Mouse (Mus musculus) midbrain, embryonic 15.5 days (tissue): ENCODE results near the gene Fuz. TPM values are rescaled to one million over a fixed set of nuclear protein-coding genes. Genes with fewer than 3 reads are reported as not detected.
A peak's percentile ranks its signal among the peaks of the same experiment; 100 is the strongest.

Source experiments
- ATAC-seq: fragments of 200-750 bp; cut with Nextera tagmentation; replicated peaks from 2 replicates; pipeline ENCODE4 v1.8.0; 2017; ENCODE audit warnings: moderate TSS enrichment
- H3K27ac ChIP-seq: fragments of 300-500 bp; sonication (generic); 2 replicates; pipeline ENCODE4 v1.5.1; 2015; ENCODE audit warnings: mild to moderate bottlenecking, inconsistent platforms
- H3K27me3 ChIP-seq: fragments of 300-500 bp; sonication (generic); replicated peaks from 2 replicates; pipeline ENCODE4 v1.6.1; 2015; ENCODE audit warnings: inconsistent platforms
- H3K36me3 ChIP-seq: fragments of 300-500 bp; sonication (generic); replicated peaks from 2 replicates; pipeline ENCODE4 v1.6.1; 2015; ENCODE audit warnings: inconsistent platforms
- H3K4me1 ChIP-seq: fragments of 300-500 bp; sonication (generic); 2 replicates; pipeline ENCODE4 v1.6.1; 2015; ENCODE audit warnings: inconsistent platforms
- H3K4me2 ChIP-seq: fragments of 300-500 bp; sonication (generic); 2 replicates; pipeline ENCODE4 v1.6.1; 2015; ENCODE audit warnings: inconsistent platforms, mild to moderate bottlenecking, moderate library complexity
- H3K4me3 ChIP-seq: fragments of 300-500 bp; sonication (generic); 2 replicates; pipeline ENCODE4 v1.5.1; 2015; ENCODE audit warnings: mild to moderate bottlenecking, inconsistent platforms
- H3K9ac ChIP-seq: fragments of 300-500 bp; sonication (generic); 2 replicates; pipeline ENCODE4 v1.6.1; 2015; ENCODE audit warnings: mild to moderate bottlenecking, inconsistent platforms
- H3K9me3 ChIP-seq: fragments of 300-500 bp; sonication (generic); 2 replicates; pipeline ENCODE4 v1.6.1; 2016; ENCODE audit warnings: inconsistent platforms
- WGBS: fragments of 180-500 bp; shearing (Covaris S2); methylation state at CpG from one replicate; pipeline ENCODE4 v1.1.7; 2015; ENCODE audit warnings: mixed read lengths; 5-methylcytosine and 5-hydroxymethylcytosine counted together
- polyA plus RNA-seq: library from polyadenylated mRNA; unstranded; fragments of >200 nt; fragmentation: Nextera tagmentation; extraction: Ambion mirVana; gene quantifications from 2 replicates; pipeline ENCODE4 v1.2.1, GENCODE M21; 2015

Gene Fuz
- polyA plus RNA-seq, 1 experiment from 2014 or later, result 20.3 TPM

- peak overlapping the region; percentile 66 for H3K4me2 ChIP-seq
- peak overlapping the region; percentile 63 for H3K4me3 ChIP-seq
- no peak for ATAC-seq
- H3K4me1 ChIP-seq, result peaks cover 61% of the 10 kb centered on the region
- no peaks in the 10 kb centered on the region for H3K9me3 ChIP-seq
- no peaks in the 10 kb centered on the region for H3K27me3 ChIP-seq
- 24% methylated on average over 7 of the region's 7 CpGs for WGBS
- H3K27ac ChIP-seq, result peak overlapping the region; percentile 93
- 0 out of 2 replicates have a peak, but pooled peaks cover 3% of the 10 kb centered on the region for H3K36me3 ChIP-seq
- no peak overlapping the region for H3K9ac ChIP-seq
Measured at GRCm38 (mm10) chr7:44895206-44895592, 680 bp upstream of the Fuz start.

- peak overlapping the region; percentile 93 for H3K27ac ChIP-seq
- H3K27me3 ChIP-seq, result no peaks in the 10 kb centered on the region
- H3K9ac ChIP-seq, result peak overlapping the region; percentile 71
- 0 out of 2 replicates have a peak, but pooled peaks have one; percentile 0 for ATAC-seq
- H3K4me3 ChIP-seq, result peak overlapping the region; percentile 63
- 26% methylated on average over 10 of the region's 10 CpGs for WGBS
- H3K9me3 ChIP-seq, result no peaks in the 10 kb centered on the region
- H3K4me2 ChIP-seq, result peak overlapping the region; percentile 66
- peaks cover 56% of the 10 kb centered on the region for H3K4me1 ChIP-seq
- H3K36me3 ChIP-seq, result peaks cover 6% of the 10 kb centered on the region; the same call in 1 of the 2 replicates
Measured at GRCm38 (mm10) chr7:44896499-44896898, 620 bp downstream of the Fuz start.

DNA sequence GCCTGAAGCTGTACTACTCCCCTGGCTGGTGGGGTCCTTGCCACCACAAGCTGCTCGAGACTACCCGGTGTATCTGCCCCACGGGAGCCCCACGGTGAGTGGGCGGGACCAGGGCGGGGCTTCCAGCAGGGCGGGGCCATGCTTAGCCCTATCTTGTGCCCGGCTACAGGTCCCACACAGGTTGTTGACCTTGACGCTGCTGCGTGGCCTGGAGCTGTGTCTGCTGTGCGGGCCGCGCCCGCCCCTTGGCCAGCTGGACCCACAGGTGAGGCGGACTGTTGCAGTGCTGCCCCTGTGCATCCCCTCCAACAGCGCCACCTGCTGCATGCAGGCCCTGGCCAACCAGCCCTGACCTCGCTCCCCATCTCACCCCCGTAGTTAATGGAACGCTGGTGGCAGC is 2.7 kb downstream of the Fuz start:
- peak overlapping the region; percentile 2; the same call in 1 of the 2 replicates for H3K4me2 ChIP-seq
- no peak overlapping the region for H3K27ac ChIP-seq
- H3K4me1 ChIP-seq, result peaks cover 50% of the 10 kb centered on the region
- H3K9ac ChIP-seq, result no peak overlapping the region; the same call in 1 of the 2 replicates
- no peaks in the 10 kb centered on the region for H3K27me3 ChIP-seq
- peaks cover 14% of the 10 kb centered on the region for H3K36me3 ChIP-seq
- 36% methylated on average over 19 of the region's 19 CpGs for WGBS
- no peaks in the 10 kb centered on the region for H3K9me3 ChIP-seq
- H3K4me3 ChIP-seq, result no peak overlapping the region
- no peak for ATAC-seq

DNA sequence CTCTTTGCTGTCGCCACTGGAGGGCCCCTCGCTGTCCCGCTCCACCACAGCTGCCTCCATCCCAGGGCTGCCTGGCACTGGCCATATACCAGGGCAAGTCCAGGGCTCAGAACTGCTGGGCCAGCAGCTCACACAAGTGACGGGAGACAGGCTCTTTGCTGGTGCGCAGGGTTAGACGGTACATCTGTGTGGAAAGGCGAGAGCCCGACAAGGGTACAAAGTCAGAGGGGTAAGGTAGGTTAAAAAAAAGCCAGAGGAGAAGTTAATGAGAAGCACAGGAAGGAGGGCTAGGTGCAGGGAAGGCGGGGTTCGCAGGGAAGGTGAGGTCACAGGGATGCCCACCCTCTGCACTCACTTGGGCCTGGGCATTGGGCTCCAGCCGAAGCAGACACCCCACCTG is 4.8 kb downstream of the Fuz start:
- WGBS, result 84% methylated on average over 11 of the region's 11 CpGs
- Histone ChIP-seq H3K4me2 (no peak overlapping the region), H3K27ac (0 out of 2 replicates have a peak overlapping the region, but pooled peaks have one; percentile 7), H3K27me3 (no peaks in the 10 kb centered on the region), H3K36me3 (peaks cover 34% of the 10 kb centered on the region), H3K9ac (no peak overlapping the region), H3K9me3 (no peaks in the 10 kb centered on the region), H3K4me1 (peaks cover 33% of the 10 kb centered on the region), H3K4me3 (no peak overlapping the region)
- ATAC-seq, result no peak

DNA sequence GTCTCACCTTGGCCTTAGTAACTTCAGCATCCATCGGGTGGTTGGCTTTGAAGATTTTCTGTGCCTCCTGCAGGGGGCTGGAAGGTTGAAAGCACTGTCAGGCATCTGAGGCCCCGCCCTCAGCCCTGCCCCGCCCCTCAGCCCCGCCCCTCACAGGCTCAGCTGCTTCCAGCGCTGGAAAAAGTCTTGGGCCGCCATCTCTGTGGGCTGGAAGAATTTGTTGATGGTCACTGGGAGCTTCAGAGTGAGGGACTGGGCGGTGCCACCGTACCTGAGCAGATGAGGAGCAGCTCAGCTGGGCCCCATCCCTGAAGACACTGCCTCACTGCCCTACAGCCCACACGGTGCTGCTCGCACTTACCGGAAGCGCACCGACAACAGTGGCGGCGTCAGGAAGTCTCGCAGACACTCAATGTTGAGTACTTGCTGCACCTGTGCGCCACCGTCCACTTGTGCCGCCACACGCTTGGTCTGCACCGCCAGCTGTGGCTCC is 5.4 kb downstream of the Fuz start:
- ATAC-seq, result 0 out of 2 replicates have a peak, but pooled peaks have one; percentile 7
- peak overlapping the region; percentile 35 for H3K4me2 ChIP-seq
- no peaks in the 10 kb centered on the region for H3K9me3 ChIP-seq
- peaks cover 33% of the 10 kb centered on the region for H3K4me1 ChIP-seq
- no peaks in the 10 kb centered on the region for H3K27me3 ChIP-seq
- H3K36me3 ChIP-seq, result peaks cover 41% of the 10 kb centered on the region
- H3K4me3 ChIP-seq, result no peak overlapping the region
- H3K27ac ChIP-seq, result peak overlapping the region; percentile 13; the same call in 1 of the 2 replicates
- 21% methylated on average over 21 of the region's 21 CpGs for WGBS
- no peak overlapping the region for H3K9ac ChIP-seq

DNA sequence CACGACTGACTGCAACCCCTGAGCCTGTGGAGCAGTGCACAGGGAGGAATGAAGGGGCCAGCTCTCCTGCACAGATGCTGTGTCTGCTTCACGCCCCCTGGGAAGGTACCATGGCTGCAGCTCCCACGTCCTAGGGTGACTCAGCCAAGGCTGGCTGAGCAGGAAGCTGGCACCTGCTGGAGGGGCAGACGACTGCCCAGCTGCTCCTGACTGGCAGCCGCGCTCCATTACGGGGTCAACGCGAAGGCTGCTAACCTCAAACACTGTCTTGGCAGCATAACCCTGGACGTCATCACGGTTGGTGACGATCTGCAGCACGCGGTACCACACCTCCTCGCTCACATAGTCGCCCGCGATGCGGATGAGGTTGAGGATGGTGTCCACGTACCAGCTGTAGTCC is 9.6 kb downstream of the Fuz start:
- Histone ChIP-seq H3K4me3 (no peak overlapping the region), H3K4me2 (no peak overlapping the region), H3K27me3 (no peaks in the 10 kb centered on the region), H3K27ac (no peak overlapping the region), H3K36me3 (peaks cover 59% of the 10 kb centered on the region), H3K4me1 (peaks cover 11% of the 10 kb centered on the region), H3K9me3 (no peaks in the 10 kb centered on the region), H3K9ac (no peak overlapping the region)
- no peak for ATAC-seq
- 94% methylated on average over 20 of the region's 20 CpGs for WGBS

- no peak overlapping the region for H3K9ac ChIP-seq
- no peaks in the 10 kb centered on the region for H3K4me1 ChIP-seq
- H3K9me3 ChIP-seq, result no peaks in the 10 kb centered on the region
- ATAC-seq, result no peak
- 92% methylated on average over 15 of the region's 15 CpGs for WGBS
- H3K4me3 ChIP-seq, result no peak overlapping the region
- H3K27ac ChIP-seq, result no peak overlapping the region
- H3K4me2 ChIP-seq, result no peak overlapping the region
- H3K27me3 ChIP-seq, result no peaks in the 10 kb centered on the region
- H3K36me3 ChIP-seq, result peaks cover 54% of the 10 kb centered on the region
Measured at GRCm38 (mm10) chr7:44908706-44909476, 13.0 kb downstream of the Fuz start.

DNA sequence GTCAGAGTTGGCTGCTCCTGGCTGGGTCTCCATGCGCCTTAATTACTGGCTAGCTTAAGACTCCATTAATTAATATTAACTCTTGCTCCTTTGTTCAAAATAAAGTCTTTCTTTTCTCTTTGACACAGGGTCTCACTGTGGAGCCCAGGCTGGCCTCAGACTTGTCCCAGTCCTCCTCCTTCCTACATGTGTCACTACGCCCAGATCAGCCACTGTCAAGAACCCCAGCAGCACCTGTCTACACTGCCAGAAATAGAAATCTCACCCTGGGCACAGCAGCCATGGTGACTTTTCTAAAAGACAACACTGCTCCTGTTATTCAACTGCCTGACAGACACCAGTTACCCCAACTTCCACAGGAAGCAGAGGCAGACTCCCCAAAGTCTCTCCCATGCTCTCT is 18.5 kb downstream of the Fuz start:
- Histone ChIP-seq H3K4me1 (no peaks in the 10 kb centered on the region), H3K27ac (no peak overlapping the region), H3K9me3 (no peaks in the 10 kb centered on the region), H3K9ac (no peak overlapping the region), H3K4me2 (no peak overlapping the region), H3K4me3 (no peak overlapping the region), H3K36me3 (peaks cover 24% of the 10 kb centered on the region; the same call in 1 of the 2 replicates), H3K27me3 (no peaks in the 10 kb centered on the region)
- WGBS, result 91% methylated on average over 2 of the region's 2 CpGs
- no peak for ATAC-seq

DNA sequence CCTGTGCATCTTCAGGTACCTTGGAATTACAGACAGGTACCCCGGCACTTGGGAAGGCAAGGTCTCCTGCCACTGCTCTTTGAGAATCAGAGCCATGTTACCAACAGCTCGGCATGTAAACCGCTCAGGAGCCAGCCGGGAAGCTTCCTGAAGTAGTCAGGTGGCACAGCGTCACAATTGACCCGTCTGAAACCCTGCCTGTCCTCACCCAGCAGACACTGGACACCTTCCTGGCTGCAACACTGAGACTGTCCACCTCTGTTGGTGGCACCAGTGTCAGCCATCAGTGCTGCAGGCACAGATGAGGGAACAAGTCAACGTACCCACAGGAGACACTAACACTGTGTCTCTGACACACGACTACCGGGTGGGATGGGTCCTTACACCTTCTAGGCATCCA is 19.4 kb downstream of the Fuz start:
- WGBS, result 94% methylated on average over 9 of the region's 9 CpGs
- Histone ChIP-seq H3K27ac (no peak overlapping the region), H3K9ac (no peak overlapping the region), H3K27me3 (no peaks in the 10 kb centered on the region), H3K4me3 (no peak overlapping the region), H3K36me3 (peaks cover 16% of the 10 kb centered on the region; the same call in 1 of the 2 replicates), H3K4me1 (no peaks in the 10 kb centered on the region), H3K4me2 (no peak overlapping the region), H3K9me3 (no peaks in the 10 kb centered on the region)
- ATAC-seq, result no peak

DNA sequence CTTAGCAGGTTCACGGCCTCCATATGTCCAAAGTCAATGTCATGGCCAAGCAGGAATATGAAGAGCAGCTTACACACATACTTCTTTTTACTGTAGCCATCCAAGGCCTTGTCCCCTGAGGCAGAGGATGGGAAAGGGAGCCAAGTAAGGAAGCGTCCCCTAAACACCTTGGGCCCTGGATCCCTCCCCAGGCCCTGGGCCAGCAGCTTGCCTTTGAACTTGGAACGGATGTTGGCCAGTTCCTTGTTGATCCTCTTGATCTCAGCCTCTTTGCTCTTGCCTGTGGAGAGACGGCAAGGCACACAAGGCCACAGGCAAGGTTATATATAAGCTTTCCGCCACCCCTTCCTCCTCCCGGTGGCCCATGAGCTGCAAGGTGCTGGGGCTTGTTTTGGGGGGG is 20.3 kb downstream of the Fuz start:
- peaks cover 7% of the 10 kb centered on the region; the same call in 1 of the 2 replicates for H3K36me3 ChIP-seq
- ATAC-seq, result no peak
- 83% methylated on average over 6 of the region's 6 CpGs for WGBS
- no peak overlapping the region for H3K4me2 ChIP-seq
- no peak overlapping the region for H3K4me3 ChIP-seq
- H3K27ac ChIP-seq, result no peak overlapping the region
- no peaks in the 10 kb centered on the region for H3K9me3 ChIP-seq
- H3K27me3 ChIP-seq, result no peaks in the 10 kb centered on the region
- no peaks in the 10 kb centered on the region for H3K4me1 ChIP-seq
- no peak overlapping the region for H3K9ac ChIP-seq

DNA sequence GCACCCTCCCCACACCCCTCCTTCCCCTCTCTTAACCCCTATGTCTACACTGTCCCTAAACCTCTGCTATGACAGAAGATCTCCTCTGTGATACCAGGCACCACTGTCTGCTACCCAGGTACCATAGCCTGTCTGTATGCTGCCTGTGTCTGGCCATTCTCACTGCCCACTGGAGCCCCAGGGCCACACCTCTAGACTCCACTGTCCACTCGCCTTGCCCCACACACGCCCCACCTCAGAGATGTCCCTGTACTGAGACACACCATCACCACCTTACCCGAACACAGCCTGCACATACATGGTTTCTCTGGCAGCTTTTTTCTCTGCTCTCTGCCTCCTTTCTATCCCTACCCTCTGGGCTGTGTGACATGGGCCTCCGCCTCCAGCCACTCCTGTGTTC is 21.0 kb downstream of the Fuz start:
- no peak overlapping the region for H3K4me2 ChIP-seq
- no peaks in the 10 kb centered on the region for H3K9me3 ChIP-seq
- WGBS, result 94% methylated on average over 4 of the region's 4 CpGs
- H3K4me3 ChIP-seq, result no peak overlapping the region
- no peak overlapping the region for H3K27ac ChIP-seq
- no peaks in the 10 kb centered on the region for H3K27me3 ChIP-seq
- H3K4me1 ChIP-seq, result no peaks in the 10 kb centered on the region
- H3K36me3 ChIP-seq, result peaks cover 10% of the 10 kb centered on the region; the same call in 1 of the 2 replicates
- ATAC-seq, result 0 out of 2 replicates have a peak, but pooled peaks have one; percentile 33
- H3K9ac ChIP-seq, result no peak overlapping the region

DNA sequence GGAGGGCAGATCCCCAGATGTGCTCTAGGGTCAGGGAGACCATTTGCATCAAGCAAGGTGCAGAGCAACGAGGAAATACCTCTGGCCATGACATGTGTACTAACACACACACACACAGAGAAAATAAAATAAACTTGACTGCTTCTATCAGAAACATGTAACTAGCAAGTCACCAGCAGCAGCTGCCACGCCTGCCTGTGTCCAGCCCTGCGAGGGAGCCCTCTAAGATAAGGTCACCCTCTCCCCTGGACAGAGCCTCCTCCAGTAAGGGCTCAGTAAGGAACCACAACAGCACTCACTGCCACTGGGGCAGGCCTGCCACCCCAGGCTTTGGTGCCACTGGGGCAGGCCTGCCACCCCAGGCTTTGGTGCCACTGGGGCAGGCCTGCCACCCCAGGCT is 22.3 kb downstream of the Fuz start:
- Histone ChIP-seq H3K4me3 (no peak overlapping the region), H3K27me3 (no peaks in the 10 kb centered on the region), H3K9me3 (no peaks in the 10 kb centered on the region), H3K9ac (no peak overlapping the region), H3K27ac (no peak overlapping the region), H3K4me1 (no peaks in the 10 kb centered on the region), H3K36me3 (peaks cover 18% of the 10 kb centered on the region; the same call in 1 of the 2 replicates), H3K4me2 (no peak overlapping the region)
- 91% methylated on average over 3 of the region's 3 CpGs for WGBS
- ATAC-seq, result no peak
